Mouse (Mus musculus) embryonic fibroblast, embryonic 13.5 days (primary cell): ENCODE results near the gene Erlin1.

ENCODE experiments used
- CTCF ChIP-seq: IDR thresholded peaks from 2 replicates; pipeline ENCODE4 v1.5.1; 2011; ENCODE audit warnings: mild to moderate bottlenecking, control low read depth, low read length, moderate library complexity, borderline replicate concordance; ENCODE audit not compliant: insufficient read depth
- POLR2A ChIP-seq: IDR thresholded peaks from 2 replicates; pipeline ENCODE4 v1.6.1; 2011; ENCODE audit warnings: low read depth, mild to moderate bottlenecking, control low read depth, low read length, moderate library complexity

GRCm38 (mm10) chr19:44024921-44025585 lies 44.5 kb downstream of the Erlin1 start:
- TF ChIP-seq CTCF (no peak), POLR2A (no peak)
